Mouse (Mus musculus): ENCODE measurements around the gene Casp7. TPM values are rescaled to one million over a fixed set of nuclear protein-coding genes. Genes with fewer than 3 reads are reported as not detected.

Gene Casp7
- polyA plus RNA-seq, 1 experiment: 9.1 TPM

DNA sequence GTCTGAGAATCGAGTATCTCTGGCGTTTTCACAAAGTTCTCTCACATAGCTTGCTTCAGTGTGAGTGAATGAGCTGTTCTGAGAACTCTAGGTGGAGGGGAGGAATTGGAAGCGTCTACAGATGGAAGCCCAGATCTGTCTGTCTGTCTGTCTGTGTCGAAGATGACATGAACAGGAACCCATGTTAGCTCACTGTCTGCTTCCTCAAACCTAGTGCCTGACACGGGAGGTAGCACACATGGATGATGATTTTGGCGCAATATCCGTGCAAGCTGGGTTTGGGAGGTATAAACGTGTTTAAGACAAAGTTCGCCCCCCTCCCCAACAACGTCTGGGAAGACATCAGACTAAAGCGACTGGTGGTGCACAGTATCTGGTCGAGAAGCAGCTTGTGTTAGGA is 702 bp upstream of the Casp7 start:
- no peaks in the 10 kb centered on the region for H3K27me3 ChIP-seq (ENCODE audit: control insufficient read depth, insufficient read depth, insufficient read length)

DNA sequence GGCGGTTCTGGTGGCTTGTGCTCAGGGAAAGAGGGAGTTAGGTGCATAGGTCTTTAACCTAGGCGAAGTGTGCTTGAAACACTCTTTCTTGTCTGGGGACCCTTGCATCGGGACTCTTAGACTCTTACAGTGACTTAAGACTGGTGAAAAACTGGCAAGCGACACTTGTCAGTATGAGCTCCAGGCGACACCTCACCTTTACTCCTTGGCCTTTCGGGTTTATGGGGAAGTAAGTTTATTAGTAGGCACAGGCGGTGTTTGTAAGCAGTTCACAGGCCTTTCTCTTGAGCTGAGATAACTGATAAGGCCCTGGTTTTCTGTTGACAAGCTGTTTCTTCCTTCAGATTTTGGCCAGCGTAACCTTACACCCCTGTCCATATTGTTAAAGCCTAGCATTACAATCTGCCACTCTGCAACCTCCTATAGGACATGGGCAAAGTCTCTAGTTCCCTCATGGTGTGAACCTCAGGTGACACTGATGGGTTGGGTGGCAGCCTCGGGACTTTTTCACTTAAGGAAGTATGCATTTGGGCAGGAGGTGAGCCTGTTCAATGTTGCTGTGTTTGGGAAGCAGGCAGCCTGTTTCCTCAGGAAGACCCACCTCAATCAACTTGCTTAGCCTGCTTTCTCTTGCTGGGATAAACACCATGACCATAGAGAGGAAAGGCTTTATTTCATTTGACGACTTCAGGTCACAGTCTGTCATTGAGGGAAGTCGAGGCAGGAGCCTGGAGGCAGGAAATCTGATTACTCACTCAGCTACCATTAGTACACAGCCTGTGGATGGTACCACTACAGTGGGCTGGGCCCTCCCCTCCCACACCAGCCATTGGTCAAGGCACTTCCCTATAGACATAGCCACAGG is 966 bp downstream of the Casp7 start:
- Histone ChIP-seq H3K79me3 (ENCODE audit: low read depth) (no peaks in the 10 kb centered on the region), H3K4me3 (ENCODE audit: insufficient read depth, poor library complexity, severe bottlenecking) (no peak overlapping the region), H3K79me2 (ENCODE audit: control insufficient read depth, insufficient read depth) (no peaks in the 10 kb centered on the region), H3K27me3 (ENCODE audit: control insufficient read depth, insufficient read depth, insufficient read length) (no peaks in the 10 kb centered on the region), H3ac (ENCODE audit: control insufficient read depth, insufficient read length, low read depth) (no peak overlapping the region), H3K36me3 (ENCODE audit: control insufficient read depth, insufficient read depth) (no peaks in the 10 kb centered on the region)
- no peak for TF ChIP-seq MYOD1 (IDR thresholded peaks at IDR 0.05; ENCODE audit: control insufficient read depth, insufficient read length, low read depth)

More for the DNA sequence above, 702 bp upstream of the Casp7 start:
- Histone ChIP-seq H3K79me2 (ENCODE audit: control insufficient read depth, insufficient read depth) (no peaks in the 10 kb centered on the region), H3K79me3 (ENCODE audit: low read depth) (no peaks in the 10 kb centered on the region), H3ac (ENCODE audit: control insufficient read depth, insufficient read length, low read depth) (no peak overlapping the region), H3K36me3 (ENCODE audit: control insufficient read depth, insufficient read depth) (no peaks in the 10 kb centered on the region), H3K4me3 (ENCODE audit: insufficient read depth, poor library complexity, severe bottlenecking) (no peak overlapping the region)
- TF ChIP-seq CTCF (IDR thresholded peaks at IDR 0.05; ENCODE audit: control insufficient read depth, insufficient read depth, insufficient read length) (no peak), MYOG (IDR thresholded peaks at IDR 0.05; ENCODE audit: control insufficient read depth, extremely low read depth, insufficient read length) (no peak), USF1 (IDR thresholded peaks at IDR 0.05; ENCODE audit: low read depth) (no peak), CEBPB (IDR thresholded peaks at IDR 0.05; ENCODE audit: low read depth) (no peak), MYOD1 (IDR thresholded peaks at IDR 0.05; ENCODE audit: control insufficient read depth, insufficient read length, low read depth) (no peak), MAX (IDR thresholded peaks at IDR 0.05) (no peak), FOSL1 (IDR thresholded peaks at IDR 0.05; ENCODE audit: insufficient read depth, low read length, poor library complexity, severe bottlenecking) (no peak)

DNA sequence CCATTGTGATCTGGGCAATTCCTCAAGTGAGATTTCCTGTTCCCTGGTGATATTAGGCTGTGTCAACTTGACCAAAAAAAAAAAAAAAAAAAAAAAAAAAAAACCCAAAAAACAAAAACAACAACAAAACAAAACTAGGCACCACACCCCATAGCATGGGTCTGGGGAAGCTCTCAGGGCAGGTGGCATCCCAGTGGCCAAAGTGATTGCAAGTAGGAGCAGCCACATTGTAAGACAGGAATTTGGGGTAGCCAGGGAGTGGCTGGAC is 1.5 kb downstream of the Casp7 start:
- H3K79me3 ChIP-seq (ENCODE audit: low read depth): no peaks in the 10 kb centered on the region
- no peak overlapping the region for H3K4me3 ChIP-seq (ENCODE audit: insufficient read depth, poor library complexity, severe bottlenecking)
- no peak overlapping the region for H3ac ChIP-seq (ENCODE audit: control insufficient read depth, insufficient read length, low read depth)
- no peaks in the 10 kb centered on the region for H3K79me2 ChIP-seq (ENCODE audit: control insufficient read depth, insufficient read depth)
- TF ChIP-seq CTCF (IDR thresholded peaks at IDR 0.05; ENCODE audit: control insufficient read depth, insufficient read depth, insufficient read length) (no peak), MAX (IDR thresholded peaks at IDR 0.05) (no peak), MYOD1 (IDR thresholded peaks at IDR 0.05; ENCODE audit: control insufficient read depth, insufficient read length, low read depth) (no peak), MYOG (IDR thresholded peaks at IDR 0.05; ENCODE audit: control insufficient read depth, extremely low read depth, insufficient read length) (no peak), USF1 (IDR thresholded peaks at IDR 0.05; ENCODE audit: low read depth) (no peak), CEBPB (IDR thresholded peaks at IDR 0.05; ENCODE audit: low read depth) (no peak), FOSL1 (IDR thresholded peaks at IDR 0.05; ENCODE audit: insufficient read depth, low read length, poor library complexity, severe bottlenecking) (no peak)
- no peaks in the 10 kb centered on the region for H3K27me3 ChIP-seq (ENCODE audit: control insufficient read depth, insufficient read depth, insufficient read length)
- H3K36me3 ChIP-seq (ENCODE audit: control insufficient read depth, insufficient read depth): no peaks in the 10 kb centered on the region

DNA sequence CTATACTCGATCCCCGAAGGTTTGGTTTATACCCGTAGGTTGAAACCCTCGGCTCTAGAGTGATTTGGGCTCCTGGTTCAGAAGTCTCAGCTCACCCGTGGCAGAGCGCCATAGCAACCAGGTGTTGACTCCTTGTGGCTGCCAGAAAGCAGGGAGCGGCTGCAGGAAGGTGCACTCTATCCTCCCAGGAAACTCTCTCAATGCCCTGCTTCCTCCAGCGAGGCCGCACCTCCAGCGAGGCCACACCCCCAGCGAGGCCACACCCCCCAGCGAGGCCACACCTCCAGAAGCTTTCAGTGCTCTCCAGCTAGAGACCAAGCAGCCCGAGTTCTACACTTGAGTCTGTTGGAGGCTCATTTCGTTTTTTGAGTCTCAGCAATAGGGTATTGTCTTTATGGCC is 3.3 kb downstream of the Casp7 start:
- no peak overlapping the region for H3K4me3 ChIP-seq (ENCODE audit: insufficient read depth, poor library complexity, severe bottlenecking)
- TF ChIP-seq FOSL1 (IDR thresholded peaks at IDR 0.05; ENCODE audit: insufficient read depth, low read length, poor library complexity, severe bottlenecking): no peak
- no peak for TF ChIP-seq MYOG (IDR thresholded peaks at IDR 0.05; ENCODE audit: control insufficient read depth, extremely low read depth, insufficient read length)
- no peak for TF ChIP-seq CEBPB (IDR thresholded peaks at IDR 0.05; ENCODE audit: low read depth)
- no peak for TF ChIP-seq MYOD1 (IDR thresholded peaks at IDR 0.05; ENCODE audit: control insufficient read depth, insufficient read length, low read depth)
- TF ChIP-seq CTCF (IDR thresholded peaks at IDR 0.05; ENCODE audit: control insufficient read depth, insufficient read depth, insufficient read length): no peak
- no peak for TF ChIP-seq USF1 (IDR thresholded peaks at IDR 0.05; ENCODE audit: low read depth)

DNA sequence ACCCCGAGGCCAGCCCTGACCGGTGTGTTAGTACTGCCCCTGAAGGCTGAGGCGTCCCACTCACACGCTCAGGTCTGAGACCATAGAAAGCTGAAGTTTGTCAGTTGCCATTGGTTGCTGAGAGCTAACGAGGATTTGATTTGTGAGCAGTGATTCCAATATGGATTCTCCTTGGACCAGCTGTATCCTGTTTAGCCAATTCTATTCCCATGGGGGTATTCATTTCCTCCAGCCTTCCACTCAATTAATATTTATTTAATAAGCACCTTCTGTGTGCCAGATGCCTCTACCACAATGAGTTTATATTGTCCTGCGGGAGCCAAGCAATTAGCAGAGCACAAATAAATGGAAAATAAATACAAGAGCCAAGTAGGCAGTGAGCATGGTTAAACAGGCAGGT is 4.9 kb downstream of the Casp7 start:
- no peaks in the 10 kb centered on the region for H3K79me2 ChIP-seq (ENCODE audit: control insufficient read depth, insufficient read depth)
- H3K79me3 ChIP-seq (ENCODE audit: low read depth): no peaks in the 10 kb centered on the region
- TF ChIP-seq CTCF (IDR thresholded peaks at IDR 0.05; ENCODE audit: control insufficient read depth, insufficient read depth, insufficient read length) (no peak), MYOD1 (IDR thresholded peaks at IDR 0.05; ENCODE audit: control insufficient read depth, insufficient read length, low read depth) (no peak), FOSL1 (IDR thresholded peaks at IDR 0.05; ENCODE audit: insufficient read depth, low read length, poor library complexity, severe bottlenecking) (no peak), MYOG (IDR thresholded peaks at IDR 0.05; ENCODE audit: control insufficient read depth, extremely low read depth, insufficient read length) (no peak), USF1 (IDR thresholded peaks at IDR 0.05; ENCODE audit: low read depth) (no peak), CEBPB (IDR thresholded peaks at IDR 0.05; ENCODE audit: low read depth) (no peak), MAX (IDR thresholded peaks at IDR 0.05) (no peak)
- H3K36me3 ChIP-seq (ENCODE audit: control insufficient read depth, insufficient read depth): no peaks in the 10 kb centered on the region
- H3ac ChIP-seq (ENCODE audit: control insufficient read depth, insufficient read length, low read depth): no peak overlapping the region
- no peaks in the 10 kb centered on the region for H3K27me3 ChIP-seq (ENCODE audit: control insufficient read depth, insufficient read depth, insufficient read length)
- no peak overlapping the region for H3K4me3 ChIP-seq (ENCODE audit: insufficient read depth, poor library complexity, severe bottlenecking)

More for the DNA sequence above, 3.3 kb downstream of the Casp7 start:
- Histone ChIP-seq H3K79me2 (ENCODE audit: control insufficient read depth, insufficient read depth) (no peaks in the 10 kb centered on the region), H3K79me3 (ENCODE audit: low read depth) (no peaks in the 10 kb centered on the region), H3K27me3 (ENCODE audit: control insufficient read depth, insufficient read depth, insufficient read length) (no peaks in the 10 kb centered on the region), H3ac (ENCODE audit: control insufficient read depth, insufficient read length, low read depth) (no peak overlapping the region), H3K36me3 (ENCODE audit: control insufficient read depth, insufficient read depth) (no peaks in the 10 kb centered on the region)

DNA sequence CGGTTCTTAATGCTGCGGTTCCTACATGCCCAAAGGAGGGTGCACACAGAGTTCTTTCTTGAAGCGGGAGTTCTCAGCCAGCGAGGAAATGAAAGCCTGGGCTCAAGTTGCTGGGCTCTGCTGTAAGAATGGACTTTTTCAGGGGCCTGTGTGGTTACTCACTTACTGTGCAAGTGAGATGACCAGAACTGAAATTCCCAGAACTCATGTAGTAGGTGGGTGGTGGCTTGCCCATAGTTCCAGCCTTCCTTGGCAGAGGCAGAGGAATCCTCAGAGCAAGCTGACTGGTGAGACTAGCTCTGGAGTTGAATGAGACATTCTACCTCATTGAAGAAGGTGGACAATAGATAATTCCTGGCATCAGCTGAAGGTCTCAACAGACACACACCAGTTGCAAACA is 8.9 kb downstream of the Casp7 start:
- TF ChIP-seq USF1 (IDR thresholded peaks at IDR 0.05; ENCODE audit: low read depth): no peak
- TF ChIP-seq MYOG (IDR thresholded peaks at IDR 0.05; ENCODE audit: control insufficient read depth, extremely low read depth, insufficient read length): no peak
- TF ChIP-seq MAX (IDR thresholded peaks at IDR 0.05): no peak
- TF ChIP-seq CEBPB (IDR thresholded peaks at IDR 0.05; ENCODE audit: low read depth): no peak
- TF ChIP-seq FOSL1 (IDR thresholded peaks at IDR 0.05; ENCODE audit: insufficient read depth, low read length, poor library complexity, severe bottlenecking): no peak
- no peak for TF ChIP-seq MYOD1 (IDR thresholded peaks at IDR 0.05; ENCODE audit: control insufficient read depth, insufficient read length, low read depth)
- TF ChIP-seq CTCF (IDR thresholded peaks at IDR 0.05; ENCODE audit: control insufficient read depth, insufficient read depth, insufficient read length): no peak
- Histone ChIP-seq H3K36me3 (ENCODE audit: control insufficient read depth, insufficient read depth) (no peaks in the 10 kb centered on the region), H3K27me3 (ENCODE audit: control insufficient read depth, insufficient read depth, insufficient read length) (no peaks in the 10 kb centered on the region)

More for the DNA sequence above, 8.9 kb downstream of the Casp7 start:
- Histone ChIP-seq H3K79me2 (ENCODE audit: control insufficient read depth, insufficient read depth) (no peaks in the 10 kb centered on the region), H3ac (ENCODE audit: control insufficient read depth, insufficient read length, low read depth) (no peak overlapping the region), H3K4me3 (ENCODE audit: insufficient read depth, poor library complexity, severe bottlenecking) (no peak overlapping the region), H3K79me3 (ENCODE audit: low read depth) (no peaks in the 10 kb centered on the region)
